Mouse (Mus musculus) spleen, postnatal 36 days (tissue): ENCODE measurements around the gene Fgf8.

Experiments used
- DNase-seq, 2 experiments: peaks; one replicate each; pipeline ENCODE4 v3.0.0; 2022; ENCODE audit warnings: low spot score in 2 of 2, mixed read lengths in 1 of 2

Fgf8 gene

GRCm38 (mm10) chr19:45748691-45749242 lies 6.1 kb upstream of the Fgf8 start:
- DNase-seq = no peak

DNA sequence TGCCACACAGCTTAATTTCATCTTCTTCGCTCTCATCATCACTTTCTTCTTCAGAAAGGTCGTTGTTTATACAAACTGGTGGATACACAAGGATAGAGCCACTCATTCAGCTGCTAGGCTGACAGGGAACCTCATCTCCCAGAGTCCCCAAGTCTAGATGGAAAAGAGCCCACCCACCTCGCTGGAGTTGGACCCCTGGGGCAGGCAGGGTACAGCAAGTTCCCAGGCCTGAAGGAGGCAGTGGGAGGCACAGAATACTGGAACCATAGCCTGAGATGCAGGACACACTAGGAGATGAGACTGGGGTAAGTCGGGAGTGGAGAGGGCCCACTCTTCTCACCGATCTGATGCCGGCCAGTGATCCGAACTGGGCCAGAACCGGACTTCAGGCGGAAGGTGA lies 5.5 kb upstream of the Fgf8 start:
- no peak for DNase-seq

- DNase-seq = peak; percentile 66 to 82
Observed at GRCm38 (mm10) chr19:45747028-45747867, 4.5 kb upstream of the Fgf8 start.

GRCm38 (mm10) chr19:45746153-45747020 lies 3.7 kb upstream of the Fgf8 start:
- peak; percentile 54 to 69 for DNase-seq

DNA sequence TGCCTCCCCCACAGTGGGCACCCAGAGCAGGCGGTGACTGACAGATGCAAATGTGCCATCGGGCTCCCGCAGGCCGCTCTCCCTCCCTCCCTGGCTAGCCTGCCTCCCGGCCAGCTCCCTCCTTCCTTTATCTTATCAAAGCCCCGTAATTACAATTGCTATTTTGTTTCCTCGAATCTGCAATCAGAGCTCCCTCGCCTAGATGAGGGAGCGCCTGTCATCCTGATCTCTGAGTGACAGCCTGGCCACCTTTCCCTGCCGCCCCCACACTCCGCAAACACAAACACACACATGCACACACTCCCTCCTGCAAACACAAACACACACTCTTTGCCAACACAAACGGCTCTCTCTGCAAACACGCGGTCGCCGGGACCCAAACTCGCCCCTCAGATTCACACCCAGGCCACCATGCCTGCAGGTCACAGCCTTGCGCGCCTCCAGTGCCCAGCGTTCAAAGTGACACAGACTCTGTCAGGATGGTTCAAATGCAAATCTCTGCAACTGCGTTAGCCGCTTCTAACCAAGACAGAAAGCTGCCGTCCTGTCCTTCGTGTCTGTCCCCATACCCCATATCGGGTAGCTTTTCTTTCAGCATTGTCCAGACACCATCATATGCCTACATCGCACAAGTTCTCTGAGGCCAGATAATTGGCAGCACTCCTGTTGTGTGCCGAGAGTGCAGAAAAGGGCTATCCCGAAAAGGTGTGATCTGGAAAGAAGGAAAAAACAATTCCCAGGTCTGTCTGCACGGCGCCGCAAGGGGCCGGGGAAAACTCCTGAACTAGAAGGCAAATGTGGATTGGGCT lies 2.8 kb upstream of the Fgf8 start:
- no peak for DNase-seq

DNA sequence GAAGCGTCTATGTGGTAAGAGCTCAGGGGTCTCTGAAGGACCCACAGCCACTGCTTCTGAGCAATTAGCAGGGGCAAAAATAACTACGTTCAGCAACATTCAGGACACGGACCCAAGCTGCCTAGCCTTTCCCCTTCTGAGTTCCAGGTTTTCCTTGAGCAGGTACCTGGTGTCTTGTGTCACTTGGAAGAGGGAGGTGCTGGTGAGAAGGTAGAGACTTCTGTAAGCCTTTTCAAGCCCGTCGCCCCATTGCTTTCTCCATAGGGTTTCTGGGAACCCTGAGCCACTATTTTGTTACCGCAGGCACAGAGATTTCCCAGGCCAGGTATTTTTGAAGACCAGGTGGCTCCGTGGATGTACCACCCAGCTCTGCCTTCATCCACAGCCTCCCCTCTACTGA lies 904 bp upstream of the Fgf8 start:
- DNase-seq = no peak

DNA sequence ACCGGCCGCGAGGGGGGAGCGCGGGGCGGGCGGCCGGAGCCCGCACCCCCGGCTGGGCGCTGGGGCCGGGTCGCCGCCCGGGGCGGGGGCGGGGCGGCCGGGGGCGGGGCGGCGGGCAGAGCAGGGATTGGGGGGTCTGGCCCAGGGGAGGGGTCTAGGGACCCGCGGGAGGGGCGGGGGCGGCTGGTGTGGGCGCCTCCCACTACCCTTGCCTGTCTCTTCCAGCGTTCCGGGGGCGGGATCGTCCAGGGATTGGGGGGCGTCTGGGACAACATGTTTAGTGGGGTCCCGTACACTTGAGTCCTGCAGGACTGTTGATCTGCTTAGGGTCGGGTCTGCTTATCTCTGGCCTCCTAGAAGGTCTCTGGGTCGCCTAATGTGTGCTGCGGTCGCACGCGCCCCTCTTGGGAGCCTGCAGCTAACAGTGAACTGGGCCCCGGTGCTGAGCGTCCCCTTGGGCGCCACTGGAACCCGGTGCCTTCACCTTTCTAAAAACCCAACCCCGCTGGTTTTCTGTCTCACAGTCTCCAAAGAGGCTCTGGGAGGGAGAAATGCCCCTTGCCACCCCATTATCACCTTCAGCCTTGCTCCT lies 365 bp upstream of the Fgf8 start:
- no peak for DNase-seq

GRCm38 (mm10) chr19:45741431-45742217 lies 1.1 kb downstream of the Fgf8 start:
- DNase-seq = no peak

GRCm38 (mm10) chr19:45740817-45741216 lies 1.9 kb downstream of the Fgf8 start:
- no peak for DNase-seq

- DNase-seq = no peak
Observed at GRCm38 (mm10) chr19:45740233-45740632, 2.5 kb downstream of the Fgf8 start.

- no peak for DNase-seq
Observed at GRCm38 (mm10) chr19:45738521-45738920, 4.2 kb downstream of the Fgf8 start.

- DNase-seq = no peak
Observed at GRCm38 (mm10) chr19:45737846-45738484, 4.8 kb downstream of the Fgf8 start.

DNA sequence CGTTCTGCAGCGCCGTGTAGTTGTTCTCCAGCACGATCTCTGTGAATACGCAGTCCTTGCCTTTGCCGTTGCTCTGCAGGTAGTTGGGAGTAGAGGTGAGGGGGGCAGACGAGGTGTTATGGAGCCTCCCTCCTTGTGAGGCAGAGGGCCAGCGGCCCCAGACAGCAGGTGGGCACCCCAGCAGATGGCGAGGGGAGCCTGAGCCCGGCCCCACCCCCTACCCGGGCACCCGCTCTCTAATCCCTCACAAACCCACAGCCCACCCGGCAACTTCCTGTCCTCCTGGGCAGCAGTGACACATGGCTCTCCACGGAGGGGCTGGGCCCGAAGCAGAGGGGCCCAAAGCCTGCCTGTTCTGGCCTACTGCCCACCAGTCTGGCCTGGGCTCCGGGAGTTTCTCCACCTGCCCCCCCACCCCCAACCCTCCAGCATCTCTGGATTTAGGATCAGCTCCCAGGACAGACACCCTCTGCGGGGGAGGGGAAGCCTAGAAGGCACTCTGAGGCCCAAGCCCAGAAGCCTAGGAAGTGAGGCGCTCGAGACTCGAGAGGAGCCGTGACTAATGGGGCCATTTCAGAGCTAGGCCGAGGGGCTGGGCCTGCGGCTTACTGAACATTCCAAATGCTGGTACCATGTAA lies 5.4 kb downstream of the Fgf8 start:
- DNase-seq = no peak

- DNase-seq = no peak
Observed at GRCm38 (mm10) chr19:45736855-45737207, 5.9 kb downstream of the Fgf8 start.

DNA sequence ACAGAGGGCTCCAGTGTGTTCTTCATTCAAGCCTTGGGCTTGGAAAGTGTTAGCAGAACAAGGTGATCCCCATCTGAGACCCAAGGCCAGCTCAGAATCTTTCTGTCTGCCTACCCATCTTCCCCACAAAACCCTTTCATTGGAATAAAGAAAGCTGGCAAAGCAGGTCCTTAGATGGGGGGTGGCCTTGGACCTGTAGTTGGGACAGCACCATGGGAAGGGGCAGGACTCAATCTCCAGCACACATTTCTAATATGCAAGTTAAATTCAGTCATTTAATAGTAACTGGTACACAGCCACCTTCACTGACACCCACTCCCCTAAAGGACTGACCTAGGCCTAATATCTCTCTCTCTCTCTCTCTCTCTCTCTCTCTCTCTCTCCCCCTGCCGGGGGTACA lies 6.5 kb downstream of the Fgf8 start:
- DNase-seq = no peak

DNA sequence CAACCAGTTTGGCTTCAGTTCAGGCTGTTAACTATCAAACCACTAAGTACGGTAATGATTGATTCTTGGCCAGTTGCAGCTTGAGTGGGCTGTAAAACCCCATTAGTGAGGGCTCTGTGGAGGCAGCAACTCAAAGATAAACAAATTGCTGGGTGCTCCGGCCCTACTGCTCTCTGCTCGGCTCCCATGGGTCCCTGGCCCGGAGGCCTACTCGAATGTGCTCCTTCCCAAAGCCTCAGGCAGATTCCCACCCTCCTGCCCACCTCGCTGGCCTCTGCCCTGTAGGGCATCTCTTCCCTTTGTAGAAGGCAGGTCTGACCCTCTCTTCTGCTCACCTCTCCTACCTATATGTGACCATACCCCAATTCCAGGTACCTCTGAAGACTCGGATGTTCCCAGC lies 8.0 kb downstream of the Fgf8 start:
- DNase-seq = no peak

DNA sequence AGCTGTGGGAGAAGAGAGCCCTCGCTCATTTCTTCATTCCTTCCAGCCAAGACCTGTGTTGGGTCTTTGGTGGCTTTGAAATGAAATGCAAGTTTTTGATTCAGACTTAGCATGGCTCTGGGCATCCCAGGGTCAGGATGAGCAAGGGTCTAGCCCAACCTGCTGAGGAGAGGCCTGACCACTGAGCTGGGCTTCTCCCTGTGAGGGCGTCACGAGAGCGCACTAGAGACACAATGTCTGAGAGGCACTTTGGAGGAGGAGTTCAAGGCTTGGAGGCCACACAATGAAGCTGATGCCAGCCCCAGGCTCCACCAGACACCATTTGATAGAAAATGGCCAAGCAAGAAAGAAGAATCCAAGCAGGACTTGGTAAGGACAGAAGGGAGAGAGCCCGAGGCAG lies 8.5 kb downstream of the Fgf8 start:
- no peak for DNase-seq

DNA sequence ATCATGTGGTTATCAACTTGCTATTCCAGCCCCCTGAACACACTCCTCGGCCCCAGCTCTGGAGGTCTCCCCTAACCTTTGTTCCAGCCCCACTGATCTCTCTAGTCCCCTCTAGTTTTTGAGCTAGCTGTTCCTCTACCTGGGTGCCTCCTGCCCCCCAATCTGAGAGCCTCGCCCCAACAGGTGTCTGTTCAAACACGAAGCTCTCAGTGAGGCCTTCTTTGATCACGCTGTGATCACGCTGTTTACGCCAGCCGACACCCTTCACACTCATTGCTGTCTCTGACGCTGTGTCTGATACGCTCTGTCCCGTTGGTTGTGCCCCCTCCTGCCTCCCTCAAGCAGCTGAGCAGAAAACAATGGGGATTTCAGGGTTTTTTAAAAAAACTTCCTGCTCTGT lies 9.2 kb downstream of the Fgf8 start:
- DNase-seq = no peak

DNA sequence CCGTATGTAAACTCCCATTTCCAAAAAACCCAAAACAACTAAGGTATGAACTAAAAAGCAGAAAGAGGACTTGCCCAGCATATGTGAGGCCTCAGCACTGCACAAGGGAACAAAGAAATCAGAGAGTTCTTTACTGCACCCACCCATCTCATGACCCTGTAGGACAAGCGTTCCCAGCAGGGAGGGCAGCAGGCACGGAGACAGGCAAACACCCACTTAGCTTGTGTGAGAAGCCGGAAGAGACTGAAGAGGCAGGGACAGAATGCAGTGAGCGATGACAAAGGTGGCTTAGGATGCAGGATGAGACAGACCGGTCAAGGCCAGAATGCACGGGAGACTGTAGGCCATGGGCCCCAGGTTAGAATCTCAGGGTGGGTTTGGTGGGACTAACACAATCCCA lies 11.1 kb downstream of the Fgf8 start:
- DNase-seq = no peak

GRCm38 (mm10) chr19:45730042-45730441 lies 12.7 kb downstream of the Fgf8 start:
- no peak for DNase-seq
